Mouse (Mus musculus): ENCODE results near the gene Ncf1.

The Ncf1 gene

GRCm38 (mm10) chr5:134244890-134245289 lies 15.5 kb upstream of the Ncf1 start:
- DNase-seq (ENCODE audit: low read depth, low spot score): no peak

DNA sequence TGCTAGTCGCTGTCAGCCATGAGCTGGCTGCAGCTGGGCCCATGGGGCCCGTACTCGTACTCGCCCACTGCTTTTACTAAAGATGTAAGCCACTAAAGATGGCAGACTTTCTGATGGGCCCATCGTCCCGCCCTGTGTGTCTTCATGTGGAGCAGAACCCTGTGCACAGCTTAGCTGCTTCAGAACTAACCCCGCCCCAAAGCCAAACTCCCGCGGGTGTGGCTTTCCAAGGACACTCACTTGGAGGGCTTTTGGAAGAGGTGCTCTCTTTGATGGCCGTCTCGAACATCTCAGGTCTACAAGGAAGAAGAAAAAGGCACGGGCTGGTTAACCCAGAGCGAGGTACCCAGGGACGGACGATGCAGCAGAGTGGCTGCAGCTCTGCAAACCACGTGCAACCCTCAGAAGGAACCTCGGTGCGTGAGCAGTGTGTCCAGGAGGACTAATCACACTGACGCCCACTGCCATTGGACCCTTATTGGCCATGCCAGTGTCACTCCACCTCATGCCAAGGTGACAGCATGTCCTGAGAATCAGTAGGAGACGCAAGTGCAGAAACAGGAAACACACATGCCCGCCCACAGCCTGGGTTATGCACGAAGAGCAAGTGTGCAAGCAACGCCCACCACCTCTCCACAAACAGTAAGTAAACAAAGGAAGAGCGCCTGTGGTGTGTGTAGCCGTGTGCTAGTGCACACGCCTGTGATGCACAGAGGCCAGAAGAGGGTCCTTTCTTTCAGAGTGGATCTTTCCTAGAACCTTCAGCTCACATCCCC lies 14.4 kb upstream of the Ncf1 start:
- DNase-seq (ENCODE audit: low read depth, low spot score): no peak

DNA sequence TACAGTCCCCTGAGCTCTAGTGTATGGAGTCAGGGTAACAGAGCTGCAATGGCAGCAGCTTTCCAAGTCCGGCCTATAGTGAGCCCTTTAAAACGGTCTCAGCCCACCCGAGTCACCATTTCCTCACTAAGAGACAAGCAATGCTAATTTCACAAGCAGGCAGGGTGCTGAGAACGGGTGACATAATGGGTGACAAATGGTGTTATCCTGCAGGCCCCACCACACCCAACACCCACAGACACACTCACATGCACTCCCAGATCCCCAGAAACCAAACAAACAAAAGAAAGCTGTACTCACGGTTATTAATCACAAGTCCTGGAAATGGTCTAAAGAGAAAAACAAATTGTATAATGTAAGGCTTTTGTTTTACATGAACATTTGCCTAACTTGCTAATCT lies 12.4 kb upstream of the Ncf1 start:
- DNase-seq (ENCODE audit: low read depth, low spot score): no peak

- peak; percentile 36 for DNase-seq (ENCODE audit: low read depth, low spot score)
Observed at GRCm38 (mm10) chr5:134237936-134238760, 8.7 kb upstream of the Ncf1 start.

- no peak for DNase-seq (ENCODE audit: low read depth, low spot score)
Observed at GRCm38 (mm10) chr5:134237508-134237907, 8.1 kb upstream of the Ncf1 start.

DNA sequence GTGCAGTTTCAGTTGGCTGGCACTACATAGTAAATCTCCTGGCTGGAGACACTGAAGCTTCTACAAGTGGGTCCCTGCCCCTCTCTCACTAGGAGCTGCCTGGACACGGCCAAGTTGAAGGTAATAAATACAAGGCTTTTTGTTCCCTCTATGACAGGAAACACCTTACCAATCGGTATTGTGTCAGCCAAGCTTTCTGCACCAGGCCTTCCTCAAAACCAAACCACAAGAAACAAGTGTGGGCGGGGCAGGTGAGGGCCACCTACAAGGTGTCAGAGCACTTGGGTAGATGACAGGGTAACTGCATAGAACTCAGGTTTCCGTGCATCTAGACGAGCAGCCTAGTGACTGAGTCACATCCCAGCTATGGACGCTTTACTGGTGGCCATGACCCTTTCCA lies 7.4 kb upstream of the Ncf1 start:
- no peak for DNase-seq (ENCODE audit: low read depth, low spot score)

DNA sequence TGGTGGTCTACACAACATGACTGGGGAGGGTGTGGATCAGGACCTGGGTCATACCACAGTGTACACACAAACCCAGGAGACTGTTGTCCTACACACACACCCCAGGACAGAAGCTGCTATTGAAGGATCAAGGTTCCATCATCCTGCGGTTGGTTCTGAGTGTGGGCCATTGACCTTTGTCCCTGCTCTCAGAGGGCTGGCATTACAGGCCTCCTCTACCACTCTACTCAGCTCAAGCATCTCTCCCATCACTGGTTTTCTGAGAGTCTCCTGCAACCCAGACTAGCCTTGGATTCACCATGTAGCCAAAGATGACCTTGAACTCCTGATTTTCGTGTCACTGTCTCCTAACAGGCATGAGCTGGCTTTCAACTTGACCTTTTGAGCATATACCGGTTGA lies 6.8 kb upstream of the Ncf1 start:
- no peak for DNase-seq (ENCODE audit: low read depth, low spot score)

DNA sequence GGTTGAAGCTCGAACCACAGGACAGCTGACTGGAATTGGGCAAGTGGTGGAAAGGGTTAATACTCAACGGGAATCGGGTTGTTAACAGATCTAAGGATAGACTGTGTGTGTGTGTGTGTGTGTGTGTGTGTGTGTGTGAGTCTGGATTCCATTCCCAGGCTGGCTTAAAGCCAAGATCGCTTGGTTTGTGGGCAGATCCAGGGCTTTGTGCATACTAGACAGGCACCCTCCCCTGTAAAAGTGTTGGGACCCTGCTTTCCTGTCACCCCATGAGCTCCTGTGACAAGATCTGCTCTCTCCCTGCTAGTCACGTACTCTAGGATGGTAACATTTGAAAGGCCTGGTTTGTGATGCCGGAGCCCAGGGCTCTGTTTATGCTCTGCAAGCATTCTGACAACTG lies 5.7 kb upstream of the Ncf1 start:
- DNase-seq (ENCODE audit: low read depth, low spot score): no peak

DNA sequence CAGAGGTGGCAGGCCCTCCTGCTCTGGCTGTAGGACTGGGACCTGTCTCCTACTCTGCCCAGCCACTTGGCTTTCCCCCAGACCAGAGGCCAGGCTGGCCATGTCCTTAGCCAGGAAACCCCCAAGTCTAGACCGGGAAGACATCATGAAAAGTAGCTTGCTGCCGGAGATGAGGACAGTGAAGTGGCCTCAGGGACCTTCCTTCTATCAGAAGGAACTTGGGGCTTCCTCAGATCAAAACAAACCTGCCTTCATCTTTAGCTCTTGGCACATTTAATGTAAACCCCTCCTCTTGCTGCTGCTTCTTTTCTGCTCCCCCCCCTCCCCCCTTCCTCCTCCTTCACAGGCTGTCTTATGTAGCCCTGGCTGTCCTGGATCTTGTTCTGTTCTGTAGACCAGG lies 4.8 kb upstream of the Ncf1 start:
- DNase-seq (ENCODE audit: low read depth, low spot score): no peak

DNA sequence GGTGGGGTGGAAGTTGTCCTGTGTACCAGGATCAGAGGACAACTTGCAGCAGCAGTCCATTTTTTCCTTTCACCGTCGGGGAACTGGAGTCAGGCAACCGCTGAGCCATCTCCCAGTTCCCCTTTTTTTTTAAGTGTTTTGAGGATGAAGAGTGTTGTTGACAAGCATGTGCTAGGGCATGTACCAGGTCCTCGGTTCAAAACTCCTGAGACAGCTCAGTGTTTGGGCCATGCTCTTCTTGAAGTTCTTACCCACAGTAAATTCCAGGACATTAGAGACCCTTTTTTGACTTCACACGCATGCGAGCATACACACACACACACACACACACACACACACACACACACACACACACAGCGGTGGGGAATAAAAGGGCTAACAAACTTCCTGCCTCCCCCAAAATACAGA lies 3.8 kb upstream of the Ncf1 start:
- no peak for DNase-seq (ENCODE audit: low read depth, low spot score)

GRCm38 (mm10) chr5:134232568-134232967 lies 3.1 kb upstream of the Ncf1 start:
- DNase-seq (ENCODE audit: low read depth, low spot score): no peak

DNA sequence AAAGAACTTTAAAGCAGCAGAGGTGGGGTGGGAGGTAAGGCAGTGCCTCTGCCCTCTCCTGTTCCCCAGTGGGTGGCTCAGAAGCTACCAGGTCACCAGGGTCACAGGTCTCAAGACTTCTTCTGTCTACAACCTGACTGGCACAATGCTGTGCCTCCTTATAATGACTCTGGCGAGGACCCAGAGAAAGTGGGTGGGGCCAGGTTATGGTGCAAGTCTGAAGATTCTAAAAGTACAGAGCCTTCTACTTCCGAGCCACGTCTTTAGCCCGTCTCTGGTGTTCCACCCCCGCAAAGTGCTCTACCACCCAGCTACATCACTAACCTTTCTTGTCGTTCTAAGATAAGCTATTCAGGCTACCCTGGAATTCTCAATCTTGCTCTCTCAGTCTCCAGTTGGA lies 2.7 kb upstream of the Ncf1 start:
- no peak for DNase-seq (ENCODE audit: low read depth, low spot score)

DNA sequence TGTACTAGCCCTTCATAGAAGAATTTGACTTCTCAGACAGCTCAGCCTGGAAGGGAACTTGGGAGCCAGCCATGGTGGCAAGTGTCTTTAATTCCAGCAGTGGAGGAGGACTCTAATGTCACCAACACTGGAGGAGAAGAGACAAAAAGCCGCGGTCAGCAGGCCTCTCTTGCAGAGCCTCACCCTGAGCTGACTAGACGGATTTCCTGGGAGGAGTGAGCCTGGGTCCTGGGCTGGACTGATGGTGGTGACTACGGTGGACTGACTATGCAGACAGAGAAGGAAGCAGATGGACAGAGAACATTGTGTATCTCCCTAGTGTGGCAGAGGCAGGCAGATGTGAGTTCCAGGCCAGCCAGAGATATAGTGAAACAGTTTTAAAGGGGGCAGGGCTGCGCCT lies 2.0 kb upstream of the Ncf1 start:
- no peak for DNase-seq (ENCODE audit: low read depth, low spot score)

DNA sequence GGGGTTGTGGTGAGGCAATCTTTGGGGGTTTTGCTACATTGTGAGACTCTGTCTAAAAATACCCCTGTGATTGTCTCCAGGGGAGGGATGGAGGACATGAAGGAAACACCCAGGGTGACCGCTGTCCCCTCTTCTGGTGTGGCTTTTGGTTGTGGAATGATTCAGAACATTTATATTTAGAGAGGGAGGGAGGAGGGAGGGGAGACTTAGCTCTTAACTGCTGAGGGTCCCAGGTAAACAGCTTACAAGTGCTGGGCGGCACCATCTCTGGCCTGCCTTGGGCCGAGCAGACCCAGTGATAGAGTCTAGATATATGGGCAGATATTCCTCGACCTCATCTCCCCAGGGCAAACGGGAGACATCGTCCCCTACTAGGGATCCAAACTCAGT lies 1.2 kb downstream of the Ncf1 start:
- DNase-seq (ENCODE audit: low read depth, low spot score): no peak

- peak; percentile 57 for DNase-seq (ENCODE audit: low read depth, low spot score)
Observed at GRCm38 (mm10) chr5:134227574-134228248, 1.7 kb downstream of the Ncf1 start.

DNA sequence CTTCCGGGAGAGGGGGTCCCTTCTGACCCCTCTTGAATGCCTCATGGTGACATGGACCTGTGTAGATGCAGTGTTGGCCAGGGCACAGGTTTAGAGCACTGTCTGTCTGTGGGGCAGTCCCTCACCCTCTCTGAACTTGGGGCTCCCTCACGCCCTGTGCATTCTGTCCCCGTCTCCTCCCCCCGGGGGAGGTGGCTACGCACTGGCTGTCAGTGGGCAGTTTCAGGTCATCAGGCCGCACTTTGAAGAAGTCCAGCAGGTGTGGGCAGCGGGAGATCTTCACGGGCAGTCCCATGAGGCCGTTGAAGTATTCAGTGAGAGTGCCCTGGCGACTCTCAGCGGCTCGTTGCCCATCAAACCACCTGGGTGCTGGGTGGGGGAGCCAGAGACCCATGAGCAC lies 2.5 kb downstream of the Ncf1 start:
- no peak for DNase-seq (ENCODE audit: low read depth, low spot score)

- DNase-seq (ENCODE audit: low read depth, low spot score): no peak
Observed at GRCm38 (mm10) chr5:134225110-134225901, 4.1 kb downstream of the Ncf1 start.

DNA sequence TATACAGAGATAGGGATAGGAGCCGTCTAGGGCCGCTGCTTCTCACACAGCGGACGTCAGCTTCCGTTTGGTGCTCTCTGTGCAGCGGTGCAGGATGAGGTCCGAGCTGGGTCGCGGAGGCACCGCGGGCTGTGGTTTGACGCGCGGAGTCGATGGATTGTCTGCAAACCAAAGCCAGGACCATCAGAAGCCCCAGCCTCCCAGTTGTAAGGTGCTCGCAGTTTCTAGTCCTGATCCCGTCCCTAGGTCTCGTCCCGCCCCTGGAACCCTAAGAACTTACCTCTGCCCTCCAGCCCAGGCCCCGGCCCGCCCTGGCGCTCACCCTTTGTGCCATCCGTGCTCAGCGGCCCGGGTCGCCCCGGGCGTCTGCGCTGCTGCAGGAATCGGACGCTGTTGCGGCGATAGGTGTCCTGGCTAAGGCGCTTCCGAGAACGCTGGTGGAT lies 7.7 kb downstream of the Ncf1 start:
- no peak for DNase-seq (ENCODE audit: low read depth, low spot score)

GRCm38 (mm10) chr5:134221278-134221677 lies 8.1 kb downstream of the Ncf1 start:
- no peak for DNase-seq (ENCODE audit: low read depth, low spot score)

DNA sequence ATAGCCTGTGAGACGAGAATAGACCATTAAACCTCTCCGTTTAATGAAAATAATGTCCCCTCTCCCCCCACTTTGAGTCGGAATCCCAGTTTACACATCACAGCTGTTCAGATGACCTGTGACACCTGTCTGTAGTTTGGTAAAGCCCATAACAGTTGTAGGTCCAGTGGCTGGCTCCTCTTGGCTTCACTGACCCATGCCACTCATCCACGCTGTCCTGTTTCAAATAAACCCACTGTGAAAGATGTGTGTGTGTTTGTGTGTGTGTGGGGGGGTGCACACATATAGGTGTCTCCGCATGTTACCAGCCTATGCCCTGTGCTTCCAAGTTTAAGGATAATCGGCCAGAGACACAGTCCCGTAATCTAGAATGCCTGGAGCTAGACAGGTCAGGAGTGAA lies 11.5 kb downstream of the Ncf1 start:
- no peak for DNase-seq (ENCODE audit: low read depth, low spot score)

- DNase-seq (ENCODE audit: low read depth, low spot score): no peak
Observed at GRCm38 (mm10) chr5:134214021-134214806, 15.2 kb downstream of the Ncf1 start.

Data from mesoderm, embryonic 11.5 days (tissue).